Mouse (Mus musculus) liver, adult (tissue): ENCODE results near the gene Wasf2.

Experiments used
- GATA4 ChIP-seq: IDR thresholded peaks from 2 replicates; pipeline ENCODE4 v1.6.1; 2014; ENCODE audit warnings: mild to moderate bottlenecking, low read length; ENCODE audit not compliant: insufficient replicate concordance

The Wasf2 gene

DNA sequence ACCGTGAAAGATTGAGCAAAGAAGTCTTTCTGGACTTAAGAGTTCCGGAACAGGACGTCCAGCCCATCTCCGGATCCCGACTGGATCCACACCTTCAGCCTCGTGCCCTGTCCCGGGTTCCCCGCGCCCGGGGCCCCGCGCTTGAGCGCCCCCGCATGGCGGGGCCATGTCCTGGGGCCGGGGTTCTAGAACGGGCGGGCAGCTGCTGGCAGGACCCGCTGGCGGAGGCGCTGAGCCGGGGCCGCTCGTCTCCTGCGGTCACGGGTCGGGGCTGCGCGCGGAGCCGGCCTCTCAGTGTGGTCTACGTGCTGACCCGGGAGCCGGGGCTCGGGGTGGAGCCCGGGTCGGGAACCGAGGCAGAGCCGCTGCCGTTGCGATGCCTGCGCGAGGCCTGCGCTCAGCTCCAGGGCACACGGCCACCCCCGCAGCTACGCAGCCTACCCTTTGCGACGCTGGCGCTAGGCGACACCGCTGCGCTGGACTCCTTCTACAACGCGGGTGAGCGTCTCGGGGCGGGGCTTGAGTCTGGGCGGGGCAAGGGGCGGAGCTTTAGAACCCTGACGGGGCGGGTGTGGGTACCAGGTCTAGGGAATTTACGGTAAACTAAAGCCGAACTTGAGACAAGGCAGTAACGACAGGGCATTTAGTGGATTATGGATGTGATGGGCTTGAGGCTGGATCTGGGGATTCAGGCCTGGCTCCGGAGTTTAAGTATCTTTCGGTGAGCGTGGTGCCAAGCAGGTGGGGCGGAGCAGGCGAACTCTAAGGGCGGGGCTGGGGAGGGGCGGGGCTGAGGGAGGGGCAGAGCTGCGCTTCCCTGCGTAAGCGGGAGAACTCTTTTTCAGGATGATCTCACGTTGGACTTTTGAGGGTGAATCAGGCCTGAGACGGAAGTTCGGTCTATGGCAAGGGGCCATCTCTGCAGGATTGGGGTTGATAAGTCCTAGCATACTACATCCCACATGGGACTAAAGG lies 110.9 kb downstream of the Wasf2 start:
- no peak for TF ChIP-seq GATA4

DNA sequence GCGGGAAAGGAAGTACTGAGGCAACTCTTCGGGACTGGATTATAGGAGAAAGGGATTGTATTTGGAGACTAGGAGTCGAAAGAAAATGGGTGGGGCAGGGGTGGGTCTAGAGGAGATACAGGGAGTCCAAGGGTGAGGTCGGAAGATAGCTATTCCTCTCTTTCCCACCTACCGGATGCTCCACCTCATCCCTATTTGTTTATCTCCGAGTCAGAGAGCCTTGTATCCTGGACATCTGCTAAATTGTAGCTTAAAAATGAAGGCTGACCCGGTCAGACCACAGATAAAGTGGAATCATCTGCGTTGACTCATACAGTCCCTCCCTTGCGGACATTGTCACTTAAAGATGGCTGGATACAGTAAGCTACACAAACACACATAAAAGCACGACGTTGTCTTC lies 111.6 kb downstream of the Wasf2 start:
- TF ChIP-seq GATA4: no peak

DNA sequence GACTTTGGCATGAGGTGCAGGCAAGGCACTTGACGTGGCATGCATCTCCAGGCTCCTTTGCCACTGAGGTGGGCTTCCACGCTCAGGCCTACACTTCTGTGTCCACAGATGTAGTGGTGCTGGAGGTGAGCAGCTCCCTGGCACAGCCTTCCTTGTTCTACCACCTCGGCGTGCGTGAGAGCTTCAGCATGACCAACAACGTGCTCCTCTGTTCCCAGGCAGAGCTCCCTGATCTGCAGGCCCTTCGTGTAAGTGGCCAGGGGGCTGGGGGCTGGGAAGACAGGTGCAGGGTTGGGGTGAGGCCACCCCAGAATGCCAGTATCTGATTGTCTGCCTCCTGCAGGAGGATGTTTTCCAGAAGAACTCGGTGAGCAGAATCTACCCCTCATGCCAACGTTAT lies 112.4 kb downstream of the Wasf2 start:
- TF ChIP-seq GATA4: no peak

DNA sequence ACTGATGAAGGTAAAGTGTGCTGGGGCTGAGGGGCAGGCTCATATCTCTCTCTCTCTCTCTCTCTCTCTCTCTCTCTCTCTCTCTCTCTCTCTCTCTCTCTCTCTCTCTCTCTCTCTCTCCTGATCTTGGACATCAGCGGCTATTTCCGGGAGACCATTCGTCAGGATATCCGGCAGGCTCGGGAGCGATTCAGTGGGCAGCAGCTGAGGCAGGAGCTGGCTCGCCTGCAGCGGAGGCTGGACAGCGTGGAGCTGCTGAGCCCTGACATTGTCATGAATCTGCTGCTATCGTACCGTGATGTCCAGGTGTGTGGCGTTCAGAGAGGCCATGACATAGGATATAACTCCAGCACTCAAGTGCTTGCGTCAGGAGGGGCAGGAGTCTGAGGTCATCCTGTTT lies 113.2 kb downstream of the Wasf2 start:
- no peak for TF ChIP-seq GATA4

DNA sequence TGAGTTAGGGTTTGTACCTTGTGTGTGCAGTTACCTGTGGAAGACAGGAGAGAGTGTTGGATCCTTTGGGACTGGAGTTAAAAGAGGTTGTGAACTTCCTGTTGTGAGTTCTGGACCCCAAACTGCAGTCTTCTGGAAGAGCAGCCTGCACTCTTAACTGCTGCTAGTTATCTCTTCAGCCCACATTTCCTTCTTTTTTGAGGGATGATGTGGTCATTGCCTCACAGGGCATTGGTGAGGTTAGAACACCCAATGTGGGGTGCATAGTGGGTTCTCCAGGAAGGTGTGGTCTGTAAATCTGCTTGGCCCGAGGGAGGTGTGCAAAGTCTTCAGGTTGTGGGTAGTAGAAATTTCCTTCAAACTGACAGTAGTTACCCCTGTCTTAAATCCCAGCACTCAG lies 114.0 kb downstream of the Wasf2 start:
- no peak for TF ChIP-seq GATA4

DNA sequence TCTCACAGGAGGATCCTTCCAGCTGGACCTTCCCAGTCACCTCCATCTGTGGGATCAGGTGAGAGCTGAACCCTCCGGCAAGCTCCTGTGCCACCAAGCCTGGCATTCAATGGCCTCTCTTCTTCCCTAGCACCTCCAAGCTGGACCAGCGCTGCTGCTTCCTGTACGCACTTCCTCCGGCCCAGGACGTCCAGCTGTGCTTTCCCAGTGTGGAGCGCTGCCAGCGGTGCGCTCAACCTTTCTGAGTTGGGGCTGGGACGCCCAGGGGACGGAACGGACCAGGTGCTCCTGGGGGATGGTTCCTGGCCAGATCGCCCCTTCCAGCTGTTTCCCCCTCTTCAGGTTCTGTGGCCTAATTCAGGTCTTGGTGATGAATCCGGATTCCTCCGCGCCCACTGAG lies 116.8 kb downstream of the Wasf2 start:
- TF ChIP-seq GATA4: no peak

DNA sequence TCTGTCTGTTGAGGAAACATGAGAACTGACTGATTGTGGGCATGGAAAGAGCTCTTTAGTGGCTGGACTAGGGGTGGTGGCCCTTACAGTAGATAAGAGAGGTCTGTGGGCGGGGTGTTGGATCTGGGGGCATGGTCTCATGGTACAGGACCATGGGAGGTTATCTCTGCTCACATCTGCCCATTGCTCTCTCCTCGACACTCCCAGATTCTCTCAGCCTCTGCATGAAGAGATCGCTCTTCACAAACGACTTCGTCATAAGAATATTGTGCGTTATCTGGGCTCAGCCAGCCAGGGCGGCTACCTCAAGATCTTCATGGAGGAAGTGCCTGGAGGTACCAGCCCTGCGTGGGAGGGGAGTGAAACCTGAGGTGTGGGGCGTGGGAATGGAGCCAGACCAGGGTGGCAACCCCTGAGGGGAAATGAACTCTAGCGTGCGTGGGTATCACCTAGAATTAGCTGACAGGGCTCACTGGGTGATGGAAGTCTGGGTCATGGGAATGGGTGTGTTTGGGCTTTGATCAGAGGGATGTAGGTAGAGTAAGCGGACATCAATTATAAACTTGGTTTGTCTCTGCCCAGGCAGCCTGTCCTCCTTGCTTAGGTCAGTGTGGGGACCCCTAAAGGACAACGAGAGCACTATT lies 117.6 kb downstream of the Wasf2 start:
- TF ChIP-seq GATA4: no peak
